Mouse (Mus musculus) lung, postnatal 10 days (tissue): ENCODE data around the gene Acadvl.
"Not testable (repeated sequence)": the region's sequence is repeated elsewhere in the genome, so short reads cannot be mapped to it uniquely, and the experiment has no call there.

Experiments used
- DNase-seq: peaks from one replicate; pipeline ENCODE4 v3.0.0; 2021

Gene Acadvl

DNA sequence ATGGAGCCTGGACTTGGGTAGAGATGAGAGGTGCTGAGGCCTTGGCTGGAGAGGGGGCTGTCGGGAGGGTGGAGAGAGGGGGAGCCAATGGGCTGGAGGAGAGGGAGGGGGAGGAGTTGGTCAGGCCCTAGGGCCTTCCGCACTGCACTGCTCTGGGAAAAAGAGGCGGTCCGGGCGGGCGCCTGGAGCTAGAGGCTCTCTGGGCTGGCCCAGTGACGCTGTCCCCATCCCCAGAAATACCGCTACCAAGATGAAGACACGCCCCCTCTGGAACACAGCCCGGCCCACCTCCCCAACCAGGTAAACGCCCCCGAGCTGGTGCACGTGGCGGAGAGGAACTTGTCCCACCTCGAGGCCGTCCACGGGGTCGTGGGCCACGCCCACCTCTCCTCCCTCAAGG is 11.5 kb upstream of the Acadvl start:
- DNase-seq: peak; percentile 86

DNA sequence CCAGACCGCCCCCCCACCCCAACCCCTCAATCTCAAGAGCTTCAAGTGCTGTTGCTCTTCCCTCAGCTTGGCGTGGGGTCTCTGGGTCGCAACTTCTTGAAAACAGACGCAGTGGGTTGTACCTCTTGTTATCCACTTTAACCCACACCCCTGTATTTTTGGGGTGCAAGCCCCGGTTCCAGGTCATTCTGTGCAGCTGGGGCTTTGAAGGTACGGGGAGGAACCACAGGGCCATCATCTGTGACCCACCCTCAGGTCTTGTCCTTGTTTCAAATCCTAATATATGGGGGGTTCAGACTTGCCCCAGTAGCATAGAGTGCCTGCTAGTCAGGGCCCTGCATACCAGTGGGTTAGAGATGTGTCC is 8.9 kb upstream of the Acadvl start:
- no peak for DNase-seq

DNA sequence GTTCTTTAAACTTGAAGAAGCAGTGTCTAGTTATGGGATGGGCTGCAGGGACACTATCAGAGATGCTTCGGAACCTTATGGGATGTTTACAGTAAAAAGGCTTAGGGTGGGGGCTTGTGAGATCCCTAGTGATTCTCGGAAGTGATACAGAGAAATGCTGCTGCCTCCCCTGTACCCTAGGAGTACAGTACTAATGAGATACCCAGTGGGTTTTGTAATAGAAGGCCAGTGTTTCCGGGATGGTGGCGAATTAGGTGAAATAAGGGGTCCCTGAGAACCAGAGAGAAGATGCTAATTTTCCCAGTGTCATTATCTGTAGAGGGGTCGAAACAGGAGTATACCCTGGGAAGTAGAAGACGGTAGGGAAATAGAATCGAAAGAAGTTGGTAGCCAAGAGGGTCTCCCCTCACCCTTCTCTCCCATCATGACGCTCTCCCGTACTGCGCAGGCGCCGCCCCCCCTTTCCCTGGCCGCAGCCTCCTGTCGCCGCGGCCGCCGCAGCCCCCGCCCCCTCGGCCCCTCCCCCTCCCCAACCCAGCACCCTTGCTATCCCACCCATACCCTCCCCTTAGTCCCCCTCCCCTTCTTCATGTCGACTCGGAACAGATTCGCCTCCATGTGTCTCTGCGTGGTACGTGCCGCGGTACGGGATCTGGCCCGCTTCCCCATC is 8.4 kb upstream of the Acadvl start:
- peak; percentile 47 for DNase-seq

DNA sequence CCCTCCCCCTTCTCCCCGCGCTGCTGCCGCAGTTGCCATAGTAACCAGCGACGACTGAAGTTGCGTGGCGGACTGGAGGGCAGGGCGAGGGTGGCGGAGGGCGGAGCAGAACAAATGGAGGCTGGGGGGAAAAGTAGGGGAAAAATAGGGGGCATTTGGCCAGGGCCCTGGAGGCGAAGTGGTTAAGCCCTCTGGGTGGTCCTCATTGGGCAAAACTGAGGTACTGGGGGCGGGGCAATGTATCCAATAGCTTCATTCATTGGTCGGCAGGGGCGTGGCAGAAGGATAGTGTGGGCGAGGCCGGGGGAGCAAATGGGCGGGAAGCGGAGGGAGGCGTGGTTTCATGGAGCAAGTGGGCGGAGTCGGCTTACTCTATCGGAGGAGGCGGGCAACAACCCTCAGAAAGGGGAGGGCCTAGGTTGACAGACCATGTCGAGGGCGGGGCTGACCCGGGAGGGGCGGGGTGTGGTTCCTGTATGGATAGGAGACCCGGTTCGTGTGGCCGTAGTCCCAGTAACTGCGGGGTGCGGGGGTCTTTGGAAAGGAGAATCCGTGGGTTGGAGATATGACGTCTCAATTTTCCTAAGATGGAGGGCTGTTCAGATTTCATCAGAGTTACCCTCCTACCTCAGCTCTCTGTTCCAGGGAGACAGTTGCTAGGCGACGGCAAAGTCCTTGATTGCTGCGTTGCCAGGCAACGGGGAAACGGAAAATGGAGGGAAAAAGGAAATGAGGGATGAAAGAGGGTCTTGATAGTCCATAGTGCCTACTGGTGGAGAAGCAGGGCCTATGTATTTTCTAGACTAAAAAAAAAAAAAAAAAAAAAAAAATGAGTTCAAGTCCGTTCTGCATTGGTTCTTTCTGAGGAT is 6.3 kb upstream of the Acadvl start:
- DNase-seq: peak; percentile 98

DNA sequence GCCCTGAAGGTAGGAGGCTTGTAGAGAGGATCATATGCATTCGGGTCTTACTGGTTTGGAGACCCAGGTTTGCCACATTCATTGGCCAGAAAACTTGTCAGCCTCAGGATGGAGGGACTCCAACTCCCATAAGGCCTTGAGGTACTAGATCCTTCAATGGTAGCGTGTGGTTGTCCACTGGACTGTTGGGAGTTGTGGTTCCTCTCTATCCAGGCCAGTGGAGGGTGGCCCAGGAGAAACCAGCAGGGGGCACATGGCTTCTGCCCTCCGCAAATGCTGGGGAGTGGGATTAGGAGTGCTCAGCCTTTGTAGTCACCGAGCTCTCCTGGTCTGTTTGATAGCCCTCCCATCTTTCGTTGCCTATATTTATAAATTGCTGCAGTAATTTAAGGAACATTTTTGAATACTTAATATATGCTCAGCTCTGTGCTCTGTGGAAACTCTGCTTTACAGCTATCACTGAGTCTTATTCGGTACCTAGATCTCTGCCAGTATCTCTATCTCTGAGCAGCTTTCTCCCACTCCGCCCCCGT is 5.6 kb upstream of the Acadvl start:
- DNase-seq: peak; percentile 88

DNA sequence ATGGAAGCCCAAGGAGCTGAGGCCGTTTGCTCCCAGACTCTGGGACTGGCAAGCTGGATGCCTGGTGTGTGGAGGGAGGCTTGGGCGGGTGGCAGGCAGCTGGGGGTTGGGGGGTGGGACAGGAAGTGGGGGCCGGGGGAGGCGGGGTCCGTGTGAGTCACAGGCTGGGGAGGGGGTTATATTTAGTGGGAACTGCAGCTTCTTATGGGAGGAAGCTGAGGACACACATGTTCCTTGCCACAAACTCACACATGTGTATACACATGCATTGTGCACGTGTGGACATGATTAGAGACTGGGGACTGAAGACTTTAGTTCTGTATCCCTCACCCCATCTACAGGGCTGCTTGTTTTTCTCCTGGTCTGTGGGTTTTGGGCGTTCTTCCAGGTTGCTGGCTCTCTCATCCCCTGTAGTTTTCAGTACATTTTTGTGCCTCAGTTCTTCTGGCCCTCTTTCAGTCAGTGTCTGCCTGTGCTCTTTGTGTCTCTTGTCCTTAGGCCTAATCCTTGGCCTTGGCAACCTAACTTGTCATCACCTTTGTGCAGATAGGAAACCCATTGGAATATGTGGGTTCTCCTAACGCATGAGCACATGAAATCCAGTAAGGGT is 4.9 kb upstream of the Acadvl start:
- DNase-seq: no peak

DNA sequence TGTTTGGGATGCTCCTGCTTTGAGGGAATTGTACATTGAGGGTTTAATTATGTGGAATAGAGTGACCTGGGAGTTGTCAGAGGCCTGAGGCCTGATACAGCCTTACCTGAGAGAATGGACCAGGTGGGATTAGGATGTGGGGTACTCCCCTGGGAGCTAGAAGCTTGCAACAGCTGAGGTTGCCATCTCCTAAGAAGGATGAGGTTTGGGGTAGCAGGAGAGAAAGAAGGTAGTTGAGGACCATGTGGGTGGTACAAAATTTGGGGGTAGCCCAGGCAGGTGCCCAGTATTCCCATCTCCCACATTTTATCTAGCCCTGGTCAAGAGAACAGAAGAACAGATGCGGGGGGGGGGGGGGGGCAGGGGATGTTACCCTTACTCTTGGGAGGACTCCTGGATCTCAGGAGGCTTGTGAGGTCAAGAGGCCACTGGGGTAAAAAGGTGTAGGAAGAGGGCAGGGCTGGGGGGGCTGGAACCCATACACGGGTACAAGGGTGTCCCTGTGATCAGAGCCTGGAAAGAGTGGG is 4.3 kb upstream of the Acadvl start:
- no peak for DNase-seq

DNA sequence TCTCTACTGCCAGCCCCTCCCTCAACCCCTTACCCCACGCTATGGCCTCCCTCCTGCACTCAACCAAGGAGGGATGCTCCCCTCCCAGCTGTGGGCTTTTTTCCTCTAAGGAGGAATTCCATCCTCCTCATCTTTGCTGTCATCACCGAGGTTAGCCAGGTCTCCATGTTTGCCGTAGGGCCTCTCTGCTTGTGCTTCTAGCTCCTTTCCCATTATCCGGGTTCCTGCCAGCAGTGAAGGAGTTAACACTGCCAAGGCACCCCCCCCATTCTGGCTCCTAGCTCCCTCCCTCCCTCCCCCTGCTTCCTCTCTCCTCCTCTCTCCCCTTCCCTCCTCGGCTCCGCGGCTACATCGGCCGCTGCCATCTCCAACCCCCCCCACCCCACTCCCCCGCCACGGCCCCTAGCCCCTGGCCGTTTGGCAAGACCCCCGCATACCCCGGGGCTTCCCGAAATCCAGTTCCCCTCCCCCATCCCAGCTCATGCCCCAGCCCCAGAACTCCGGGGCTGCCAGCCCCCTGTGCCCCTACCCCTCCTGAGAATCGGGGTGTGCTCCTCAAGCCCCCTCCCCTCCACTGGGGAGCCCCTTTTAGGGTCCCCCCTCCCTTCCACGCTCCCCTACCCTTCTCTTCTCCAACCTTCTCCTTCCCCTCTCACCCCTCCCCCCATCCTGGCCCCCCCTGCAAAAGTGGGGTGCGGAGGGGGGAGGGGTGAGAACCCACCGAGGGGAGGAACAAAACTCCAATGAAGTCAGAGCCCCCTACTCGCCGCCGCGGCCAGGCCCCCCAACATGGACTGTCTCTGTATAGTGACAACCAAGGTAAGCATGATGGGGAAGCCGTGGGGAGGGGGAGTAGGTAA is 3.1 kb upstream of the Acadvl start:
- DNase-seq: peak; percentile 82

DNA sequence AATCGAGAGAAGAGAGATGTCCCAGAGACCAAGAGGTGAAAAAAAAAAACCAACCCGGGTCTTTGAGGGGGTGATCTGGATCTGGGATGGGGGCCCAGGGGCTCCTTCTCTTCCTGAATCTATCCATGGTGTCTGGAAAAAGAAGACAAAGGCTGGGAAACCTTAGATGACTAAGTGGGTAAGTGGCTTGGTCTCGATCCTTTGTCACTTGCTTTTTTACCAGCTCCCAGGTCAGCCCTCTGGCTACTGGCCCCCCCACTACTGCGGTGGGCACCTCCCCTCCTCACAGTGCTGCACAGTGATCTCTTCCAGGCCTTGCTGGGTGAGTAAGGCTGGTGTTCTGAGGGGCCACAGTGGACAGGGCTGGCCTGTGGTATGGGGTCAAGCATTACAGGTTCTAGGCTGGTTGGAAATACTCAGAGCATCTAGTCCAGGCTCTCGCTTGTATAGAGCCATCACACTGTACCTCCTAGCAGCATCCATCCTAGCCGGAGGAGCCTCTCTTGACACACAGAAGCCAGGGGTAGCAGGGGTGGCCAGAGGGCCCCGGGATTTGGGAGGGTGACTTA is 2.1 kb upstream of the Acadvl start:
- DNase-seq: no peak

DNA sequence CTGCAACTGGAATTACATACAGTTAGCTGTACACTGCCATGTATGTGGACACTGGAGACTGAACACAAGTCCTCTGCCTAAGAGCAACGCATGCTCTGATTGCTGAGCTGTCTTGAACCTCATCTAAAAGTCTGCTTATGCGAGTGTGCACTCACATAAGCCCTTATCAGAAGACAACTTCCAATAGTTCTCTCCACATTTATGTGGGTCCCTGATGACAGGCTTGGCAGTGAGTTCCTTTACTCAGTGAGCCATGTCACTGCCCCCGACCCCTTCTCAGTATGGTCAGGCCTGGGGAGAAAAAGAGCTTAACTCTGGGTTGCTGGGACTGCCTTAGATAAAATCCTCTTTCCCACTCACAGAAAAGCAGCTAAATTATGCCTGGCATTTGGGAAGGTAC is 1.5 kb upstream of the Acadvl start, which contains the start of gene Dlg4:
Gene Dlg4 (plus strand): TSS at position 274 of the 400 bp plus-strand sequence.
- DNase-seq: no peak

DNA sequence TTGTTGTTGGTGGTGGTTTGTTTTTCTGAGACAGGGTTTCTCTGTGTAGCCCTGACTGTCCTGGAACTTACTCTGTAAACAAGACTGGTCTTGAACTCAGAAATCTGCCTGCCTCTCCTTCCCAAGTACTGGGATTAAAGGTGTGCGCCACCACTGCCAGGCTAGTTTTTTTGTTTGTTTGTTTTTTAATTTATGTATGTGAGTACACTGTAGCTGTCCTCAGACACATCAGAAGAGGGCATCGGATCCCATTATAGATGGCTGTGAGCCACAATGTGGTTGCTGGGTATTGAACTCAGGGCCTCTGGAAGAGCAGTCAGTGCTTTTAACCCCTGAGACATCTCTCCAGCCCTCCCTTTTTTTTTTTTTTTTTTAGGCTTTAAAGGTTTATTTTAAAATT is 966 bp upstream of the Acadvl start:
- DNase-seq: not testable (repeated sequence)

DNA sequence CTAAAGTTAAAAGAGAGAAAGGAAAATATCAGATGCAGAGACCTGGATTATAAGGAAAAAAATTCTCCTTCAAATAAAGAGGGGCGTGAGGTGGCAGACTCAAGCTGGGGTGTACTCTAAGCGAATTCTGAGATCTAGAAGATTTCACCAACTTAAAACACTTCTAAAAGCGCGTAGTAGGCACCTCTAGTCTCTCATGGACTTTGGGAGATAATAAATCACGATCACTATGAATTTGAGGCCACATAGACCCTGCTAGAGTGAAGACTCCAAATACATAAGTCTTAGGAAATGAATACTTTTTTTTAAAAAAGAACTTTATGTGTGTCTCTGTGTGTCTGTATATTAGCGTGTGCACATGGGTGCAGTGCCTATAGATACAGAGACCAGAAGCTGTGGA is 466 bp upstream of the Acadvl start:
- DNase-seq: no peak

DNA sequence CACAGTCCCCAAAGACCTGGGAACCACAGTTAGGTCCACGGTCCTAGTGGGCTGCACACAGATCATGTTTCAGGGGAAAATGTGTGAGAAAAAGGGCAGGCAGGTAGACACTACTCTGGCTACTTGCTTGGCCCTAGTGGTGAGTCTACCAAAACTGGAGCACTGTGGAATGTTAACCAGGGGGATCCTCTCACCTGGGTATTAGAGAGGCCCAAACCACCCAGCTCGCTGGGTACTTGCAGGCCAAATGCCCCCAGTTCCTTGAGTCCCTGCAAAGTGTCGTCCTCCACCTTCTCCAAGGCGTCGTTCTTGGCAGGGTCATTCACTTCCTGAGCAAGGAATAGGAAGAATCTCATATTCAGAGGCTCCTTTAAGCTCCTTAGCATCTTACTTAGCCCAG is 1.2 kb downstream of the Acadvl start:
- DNase-seq: no peak

DNA sequence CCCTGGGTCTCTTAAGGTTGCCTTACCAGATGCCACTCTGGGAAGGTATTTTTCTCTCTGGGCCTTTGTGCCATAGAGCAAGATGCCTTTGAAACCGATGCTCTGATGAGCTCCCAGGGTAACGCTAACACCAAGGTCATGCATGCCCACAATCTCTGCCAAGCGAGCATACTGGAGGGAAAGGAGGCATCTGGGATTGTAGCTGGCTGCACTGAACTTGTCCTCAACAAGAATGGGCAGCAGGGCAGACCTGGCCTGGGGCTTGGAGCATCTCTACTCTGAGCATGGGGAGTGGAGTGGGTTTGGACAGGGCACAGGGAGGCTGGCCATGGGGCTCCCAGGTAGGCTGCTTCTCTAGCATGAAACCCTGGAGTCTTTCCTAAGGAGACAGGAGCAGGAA is 1.8 kb downstream of the Acadvl start:
- no peak for DNase-seq

DNA sequence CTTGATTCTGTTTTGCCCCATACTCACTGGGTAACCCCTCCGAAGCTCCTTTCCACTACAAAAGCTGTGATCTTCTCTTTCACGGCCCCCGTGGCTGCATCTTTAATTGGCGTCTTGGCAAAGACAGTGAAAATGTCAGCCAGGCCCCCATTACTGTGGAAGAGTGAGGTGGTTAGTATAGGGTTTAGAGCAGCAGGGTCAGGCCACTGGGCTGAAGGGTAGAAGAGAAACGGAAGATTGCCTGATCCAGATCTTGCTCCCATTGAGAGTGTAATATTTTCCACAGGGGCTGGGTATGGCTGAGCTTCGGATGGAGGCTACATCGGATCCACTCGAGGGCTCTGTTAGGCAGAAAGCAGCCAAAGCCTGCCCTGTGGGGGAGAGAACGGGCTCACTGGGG is 2.3 kb downstream of the Acadvl start:
- no peak for DNase-seq

DNA sequence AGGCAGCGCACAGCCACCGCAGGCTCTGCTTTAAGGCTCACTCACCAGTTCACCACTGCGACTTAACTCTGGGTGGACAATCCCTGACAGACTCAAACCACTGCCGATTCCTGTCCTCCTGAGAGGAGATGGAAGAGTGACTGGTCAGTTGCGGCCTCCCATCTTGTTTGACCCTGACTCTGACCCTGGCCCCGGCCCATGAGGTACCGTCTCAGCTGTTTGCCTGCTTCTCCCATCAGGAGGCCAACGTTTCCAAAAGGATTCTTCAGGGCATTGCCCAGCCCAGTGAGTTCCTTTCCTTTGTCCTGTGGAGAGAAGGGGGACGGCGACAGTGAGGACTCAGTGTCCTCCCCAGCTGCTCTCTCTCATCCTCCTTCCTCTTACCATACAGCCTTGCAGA is 4.2 kb downstream of the Acadvl start:
- DNase-seq: no peak

DNA sequence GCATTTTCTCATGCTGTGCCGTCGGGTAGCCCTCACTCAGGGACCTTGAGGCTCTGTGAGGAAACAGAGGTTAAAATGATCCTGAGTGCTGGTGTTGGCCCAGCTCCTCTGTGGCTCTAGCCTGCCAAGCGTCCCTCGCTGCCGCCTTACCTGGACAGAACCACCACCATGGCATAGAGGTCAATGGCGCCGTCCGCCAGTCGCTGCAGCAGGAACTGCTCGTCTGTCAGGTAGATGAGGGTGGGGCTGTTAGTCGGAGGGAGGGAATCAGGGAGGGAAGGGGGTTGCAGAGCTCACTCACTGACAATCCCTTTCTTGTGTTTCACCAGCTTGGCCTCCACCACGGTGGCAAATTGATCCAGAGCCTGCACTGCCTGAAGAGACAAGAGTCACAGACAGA is 4.7 kb downstream of the Acadvl start:
- DNase-seq: no peak

DNA sequence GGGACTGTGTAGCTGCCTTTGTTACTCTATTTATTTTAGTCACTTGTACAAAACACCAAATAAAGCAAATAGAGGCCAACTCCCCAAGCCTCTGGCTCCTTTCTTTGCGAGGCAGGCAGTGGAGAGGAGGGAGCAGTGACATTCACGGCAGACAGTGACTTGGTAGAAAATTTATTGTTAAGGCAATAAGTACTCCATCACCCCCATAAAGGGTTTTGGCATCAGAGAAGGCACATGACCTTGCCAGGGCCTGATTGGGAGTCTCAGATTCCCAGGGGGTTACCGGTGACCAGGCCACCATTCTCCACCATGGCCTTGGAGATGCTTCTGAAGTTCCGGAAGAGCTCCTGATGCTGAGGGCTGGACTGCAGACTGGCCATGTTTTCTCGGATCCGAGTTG is 5.2 kb downstream of the Acadvl start:
- no peak for DNase-seq

DNA sequence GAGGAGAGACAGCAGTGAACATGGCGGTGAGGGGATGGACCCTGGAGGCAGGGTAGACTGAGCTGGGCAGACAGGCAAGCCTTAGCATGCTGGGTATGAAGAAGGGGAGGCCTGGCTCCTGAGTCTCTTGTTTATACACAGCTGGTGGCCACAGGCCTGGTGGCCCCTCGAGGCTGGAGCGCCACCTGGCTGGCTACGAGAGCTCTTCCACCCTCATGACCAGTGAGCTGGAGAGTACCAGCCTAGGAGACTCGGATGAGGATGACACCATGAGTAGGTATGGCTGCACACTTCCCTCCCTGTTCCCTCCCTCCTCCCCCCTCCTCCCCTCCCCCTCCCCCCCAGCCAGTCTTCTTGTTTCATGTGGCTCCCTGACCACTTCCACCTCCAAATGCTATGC is 9.7 kb downstream of the Acadvl start:
- DNase-seq: no peak

DNA sequence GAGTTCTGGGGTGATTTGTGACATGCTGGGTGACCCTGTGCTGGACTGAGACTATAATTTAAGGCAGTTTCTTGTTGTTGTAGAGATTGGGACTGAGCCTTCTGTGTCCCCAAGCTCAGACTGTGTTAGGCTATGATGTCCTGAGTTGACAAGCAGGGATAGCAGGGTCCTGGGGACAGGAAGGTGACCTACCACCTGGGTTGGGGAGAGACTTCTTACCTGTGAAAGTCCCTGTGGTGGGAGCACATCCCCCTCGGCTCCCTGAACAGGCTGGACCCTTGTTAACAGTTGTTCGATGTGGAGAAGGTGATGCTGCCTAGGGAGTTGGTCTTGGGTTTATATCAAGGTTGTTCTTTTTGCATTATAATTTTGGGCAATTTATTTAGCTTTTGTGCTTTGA is 12.7 kb downstream of the Acadvl start:
- DNase-seq: no peak

DNA sequence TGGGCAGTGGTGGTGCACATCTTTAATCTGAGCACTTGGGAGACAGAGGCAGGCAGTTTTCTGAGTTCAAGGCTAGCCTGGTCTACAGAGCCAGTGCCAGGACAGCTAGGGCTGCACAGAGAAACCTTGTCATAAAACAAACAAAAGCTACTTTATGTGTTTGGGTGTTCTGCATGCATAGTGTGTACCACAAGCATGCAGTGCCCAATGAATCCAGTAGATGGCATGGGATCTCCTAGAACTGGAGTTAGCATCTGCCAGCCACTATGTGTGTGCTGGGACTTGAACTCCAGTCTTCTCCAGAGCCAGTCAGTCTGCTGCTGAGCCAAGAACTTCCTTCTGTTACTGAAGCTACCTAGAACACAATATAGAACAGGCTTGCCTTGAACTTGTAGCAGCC is 13.3 kb downstream of the Acadvl start:
- DNase-seq: peak; percentile 81

DNA sequence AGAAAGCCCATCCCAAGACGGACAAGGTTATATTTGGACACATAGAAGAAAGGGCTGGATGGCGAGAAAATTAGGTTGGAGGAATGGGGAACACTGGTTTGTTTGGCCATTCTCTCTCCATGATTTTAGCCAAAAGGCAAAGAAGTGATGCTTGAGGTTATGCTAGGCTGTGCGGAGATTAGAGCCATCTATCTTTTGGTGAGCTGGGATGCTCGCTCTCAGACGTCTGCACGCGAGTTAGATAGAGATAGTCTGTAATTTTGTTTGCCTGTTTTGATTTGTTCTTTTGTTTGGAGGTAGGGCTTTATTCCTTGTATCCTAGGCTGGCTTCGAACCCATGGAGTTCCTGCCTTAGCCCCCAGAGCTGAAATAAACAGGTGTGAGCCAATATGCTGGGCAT is 14.1 kb downstream of the Acadvl start:
- DNase-seq: no peak
